Mouse (Mus musculus) intestine, postnatal 0 days (tissue): ENCODE data around the gene Isl2. TPM values are rescaled to one million over a fixed set of nuclear protein-coding genes. Genes with fewer than 3 reads are reported as not detected.

ENCODE experiments used
- ATAC-seq: fragments of 200-750 bp; cut with Nextera tagmentation; 2 replicates; pipeline ENCODE4 v1.8.0; 2017; ENCODE audit warnings: mild to moderate bottlenecking, moderate TSS enrichment, moderate library complexity
- H3K27ac ChIP-seq: fragments of 300-500 bp; sonication (generic); 2 replicates; pipeline ENCODE4 v1.5.1; 2014; ENCODE audit warnings: mild to moderate bottlenecking, low read depth, low read length, moderate library complexity
- H3K27me3 ChIP-seq: fragments of 300-500 bp; sonication (generic); replicated peaks from 2 replicates; pipeline ENCODE4 v1.6.1; 2014; ENCODE audit warnings: low read length, mixed read lengths; ENCODE audit not compliant: control insufficient read depth, insufficient read depth
- H3K36me3 ChIP-seq: fragments of 300-500 bp; sonication (generic); 2 replicates; pipeline ENCODE4 v1.6.1; 2014; ENCODE audit warnings: mild to moderate bottlenecking, moderate library complexity; ENCODE audit not compliant: control insufficient read depth, insufficient read depth
- H3K4me1 ChIP-seq: fragments of 300-500 bp; sonication (generic); replicated peaks from 2 replicates; pipeline ENCODE4 v1.6.1; 2014; ENCODE audit warnings: antibody characterized with exemption, low read length, mixed read lengths; ENCODE audit not compliant: control insufficient read depth, insufficient read depth
- H3K4me2 ChIP-seq: fragments of 300-500 bp; sonication (generic); replicated peaks from 2 replicates; pipeline ENCODE4 v1.6.1; 2014; ENCODE audit warnings: low read depth, mild to moderate bottlenecking, moderate library complexity
- H3K4me3 ChIP-seq: fragments of 300-500 bp; sonication (generic); 2 replicates; pipeline ENCODE4 v1.5.1; 2014; ENCODE audit warnings: low read depth, low read length
- H3K9ac ChIP-seq: fragments of 300-500 bp; sonication (generic); 2 replicates; pipeline ENCODE4 v1.6.1; 2014; ENCODE audit warnings: mild to moderate bottlenecking, low read depth, low read length
- H3K9me3 ChIP-seq: fragments of 300-500 bp; sonication (generic); 2 replicates; pipeline ENCODE4 v1.6.1; 2016; ENCODE audit warnings: mixed run types; ENCODE audit not compliant: control insufficient read depth
- CTCF ChIP-seq: sonication (generic); IDR thresholded peaks from 2 replicates; pipeline ENCODE4 v1.5.1; 2016; ENCODE audit warnings: low read depth, mild to moderate bottlenecking, control low read depth, antibody characterized with exemption, moderate library complexity
- WGBS: fragments of 180-500 bp; shearing (Covaris S2); extraction: QIAGEN DNeasy Blood & Tissue Kit; methylation state at CpG from one replicate; pipeline ENCODE4 v1.1.7; 2014; 5-methylcytosine and 5-hydroxymethylcytosine counted together
- polyA plus RNA-seq: library from polyadenylated mRNA; unstranded; fragments of >200 nt; fragmentation: Nextera tagmentation; extraction: Ambion mirVana; gene quantifications from 2 replicates; pipeline ENCODE4 v1.2.1, GENCODE M21; 2015

The Isl2 gene
- polyA plus RNA-seq, 1 experiment from 2014 or later: 1.4 TPM

DNA sequence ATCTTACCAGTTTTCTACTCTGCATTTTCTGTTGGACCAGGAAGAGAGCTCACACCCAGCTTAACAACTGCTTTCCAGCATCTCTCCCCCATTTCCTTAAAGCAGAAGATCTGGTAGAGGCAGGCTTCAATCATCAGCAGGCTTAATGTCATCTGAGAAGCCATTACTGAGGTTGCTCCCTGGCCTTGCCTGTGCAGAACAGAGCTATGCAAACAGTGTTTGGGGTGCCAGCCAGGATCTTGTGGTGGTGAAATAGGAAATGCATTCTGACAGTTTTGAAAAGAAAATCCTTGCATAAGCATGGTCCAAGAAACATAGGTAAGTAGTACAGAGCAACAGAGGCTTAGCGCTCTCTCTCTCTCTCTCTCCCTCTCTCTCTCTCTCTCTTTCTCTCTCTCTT, 22.5 kb downstream of the Isl2 start:
- Histone ChIP-seq H3K4me2 (no peak overlapping the region), H3K4me3 (no peak overlapping the region), H3K27me3 (no peaks in the 10 kb centered on the region), H3K36me3 (no peaks in the 10 kb centered on the region), H3K9me3 (no peaks in the 10 kb centered on the region), H3K27ac (no peak overlapping the region), H3K9ac (no peak overlapping the region), H3K4me1 (no peaks in the 10 kb centered on the region)
- ATAC-seq: no peak
- 100% methylated on average over 1 of the region's 1 CpGs for WGBS
- TF ChIP-seq CTCF: no peak

DNA sequence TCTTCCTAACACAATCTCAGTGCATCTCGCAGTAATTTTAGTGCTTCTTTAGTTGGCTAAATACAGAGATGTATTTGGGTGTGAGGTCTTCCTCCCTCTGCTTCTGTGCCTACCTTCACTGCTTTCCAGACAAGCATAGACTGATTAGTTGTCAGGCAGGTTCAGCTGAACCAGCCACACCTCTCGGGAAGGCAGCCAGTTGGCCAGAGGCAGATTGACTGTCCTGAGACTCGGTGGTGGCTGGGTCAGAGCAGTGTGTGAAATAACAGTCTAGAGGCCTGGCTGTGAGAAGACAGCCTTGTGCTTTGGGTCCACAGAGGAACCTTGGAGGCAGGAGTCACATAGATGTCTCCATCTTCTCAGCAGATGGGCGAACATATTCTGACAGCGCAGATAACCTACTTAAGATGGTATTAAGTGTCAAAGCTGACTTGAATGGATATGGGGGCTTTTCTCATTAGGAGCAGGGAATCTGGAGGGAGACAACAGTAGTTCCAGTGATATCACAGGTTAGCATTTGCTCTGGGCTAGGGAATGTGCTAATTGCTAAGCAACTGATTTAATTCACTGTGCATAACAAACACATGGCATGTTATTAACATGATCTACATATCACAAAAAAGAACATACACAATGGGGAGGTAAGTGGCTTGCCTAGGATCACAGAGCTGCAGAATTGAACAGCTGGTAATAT, 30.1 kb downstream of the Isl2 start:
- WGBS: 65% methylated on average over 5 of the region's 5 CpGs
- Histone ChIP-seq H3K9ac (no peak overlapping the region), H3K36me3 (no peaks in the 10 kb centered on the region)

DNA sequence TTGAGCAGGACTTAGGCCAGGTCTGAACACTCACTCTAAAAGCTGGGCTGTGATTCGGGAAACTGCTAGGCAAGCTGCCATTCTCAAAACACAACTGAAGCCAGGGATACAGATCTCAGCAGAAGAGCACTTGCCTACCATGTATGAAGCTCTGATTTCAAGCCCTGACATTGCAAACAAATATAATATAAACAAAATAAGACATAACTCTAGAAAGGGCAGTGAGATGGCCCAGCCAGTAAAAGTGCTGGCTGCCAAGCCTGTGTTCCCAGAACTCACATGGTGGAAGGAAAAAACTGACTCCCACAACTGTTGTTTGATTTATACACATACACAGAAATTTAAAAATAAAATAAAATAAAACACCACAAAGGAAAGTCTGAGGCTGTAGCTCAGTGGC, 32.6 kb downstream of the Isl2 start:
- Histone ChIP-seq H3K27me3 (no peaks in the 10 kb centered on the region), H3K4me1 (no peaks in the 10 kb centered on the region), H3K9ac (no peak overlapping the region), H3K4me2 (no peak overlapping the region), H3K9me3 (no peaks in the 10 kb centered on the region), H3K27ac (no peak overlapping the region), H3K4me3 (no peak overlapping the region), H3K36me3 (no peaks in the 10 kb centered on the region)
- ATAC-seq: no peak
- no peak for TF ChIP-seq CTCF
- WGBS: 68% methylated on average over 1 of the region's 1 CpGs

More for the DNA sequence above, 30.1 kb downstream of the Isl2 start:
- H3K9me3 ChIP-seq: no peaks in the 10 kb centered on the region
- TF ChIP-seq CTCF: no peak
- no peak overlapping the region for H3K4me2 ChIP-seq
- no peaks in the 10 kb centered on the region for H3K4me1 ChIP-seq
- no peak for ATAC-seq
- H3K4me3 ChIP-seq: no peak overlapping the region
- no peaks in the 10 kb centered on the region for H3K27me3 ChIP-seq
- H3K27ac ChIP-seq: no peak overlapping the region

DNA sequence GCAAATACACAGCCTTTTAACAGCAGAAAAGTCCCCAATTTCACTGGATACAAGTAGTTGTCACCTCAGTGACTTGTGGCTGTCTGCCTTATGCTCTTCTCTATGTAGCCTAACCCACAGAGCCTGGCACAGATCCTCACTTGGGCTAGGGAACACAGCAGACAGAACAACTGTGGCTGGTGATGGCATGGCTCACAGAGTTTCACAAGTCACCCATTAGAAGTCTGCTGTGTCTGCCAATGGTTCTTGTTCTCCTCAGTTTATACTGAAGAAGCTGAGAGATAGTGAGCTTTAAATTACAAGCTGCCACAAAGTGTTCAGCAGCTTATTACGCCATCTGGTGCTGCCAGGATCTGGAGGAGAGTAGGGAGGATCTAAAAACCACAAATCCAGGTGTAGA, 38.1 kb downstream of the Isl2 start:
- H3K27ac ChIP-seq: no peak overlapping the region
- H3K36me3 ChIP-seq: no peaks in the 10 kb centered on the region
- H3K9ac ChIP-seq: no peak overlapping the region
- no peaks in the 10 kb centered on the region for H3K9me3 ChIP-seq
- H3K4me3 ChIP-seq: no peak overlapping the region
- no peaks in the 10 kb centered on the region for H3K27me3 ChIP-seq
- no peaks in the 10 kb centered on the region for H3K4me1 ChIP-seq
- no peak overlapping the region for H3K4me2 ChIP-seq
- ATAC-seq: no peak
- no peak for TF ChIP-seq CTCF
- WGBS: 93% methylated on average over 1 of the region's 1 CpGs

DNA sequence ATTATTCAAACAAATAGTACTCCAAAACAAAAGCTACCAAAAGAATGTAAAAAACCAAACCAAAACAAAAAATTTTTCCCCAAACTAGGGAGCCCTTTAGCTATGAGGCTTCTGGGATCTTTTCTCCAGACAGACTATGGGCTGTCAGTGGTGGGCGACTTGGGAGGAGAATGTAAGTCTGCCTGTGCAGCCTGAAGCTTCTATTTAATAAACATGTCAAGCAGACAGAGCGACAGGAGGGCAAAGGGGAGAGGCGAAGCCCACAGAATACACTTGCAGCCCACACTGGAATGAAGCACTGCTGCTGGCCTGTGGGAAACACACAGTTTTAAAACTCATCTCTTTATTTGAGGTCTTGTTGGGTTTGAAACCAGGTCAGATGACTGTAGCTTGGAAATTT, 42.9 kb downstream of the Isl2 start:
- no peak overlapping the region for H3K9ac ChIP-seq

DNA sequence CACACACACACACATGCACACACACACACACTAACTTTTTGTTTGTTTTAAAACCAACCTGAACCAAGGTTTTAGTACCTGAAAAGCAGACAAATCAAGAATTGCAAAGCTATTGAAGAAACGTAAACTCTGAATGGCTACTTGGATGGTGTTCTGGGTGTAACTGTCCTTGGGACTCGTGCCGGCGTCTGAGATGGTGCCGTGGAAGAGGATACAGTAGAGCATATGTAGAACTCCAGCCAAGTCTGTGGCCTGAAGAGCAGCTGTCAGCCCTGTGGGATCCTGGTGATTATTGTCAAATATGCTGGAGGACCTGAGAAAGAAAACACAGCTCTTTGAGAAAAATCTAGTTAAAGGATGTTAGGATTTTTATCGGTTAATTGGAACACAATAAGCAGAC, 47.7 kb downstream of the Isl2 start:
- Histone ChIP-seq H3K9ac (no peak overlapping the region), H3K4me1 (no peaks in the 10 kb centered on the region), H3K27ac (no peak overlapping the region), H3K4me2 (no peak overlapping the region), H3K27me3 (no peaks in the 10 kb centered on the region), H3K4me3 (no peak overlapping the region), H3K36me3 (no peaks in the 10 kb centered on the region), H3K9me3 (no peaks in the 10 kb centered on the region)
- no peak for ATAC-seq
- no peak for TF ChIP-seq CTCF
- WGBS: 92% methylated on average over 6 of the region's 6 CpGs

More for the DNA sequence above, 42.9 kb downstream of the Isl2 start:
- H3K4me2 ChIP-seq: no peak overlapping the region
- H3K9me3 ChIP-seq: no peaks in the 10 kb centered on the region
- H3K27ac ChIP-seq: no peak overlapping the region
- H3K4me1 ChIP-seq: no peaks in the 10 kb centered on the region
- WGBS: 53% methylated on average over 3 of the region's 3 CpGs
- no peaks in the 10 kb centered on the region for H3K27me3 ChIP-seq
- no peak overlapping the region for H3K4me3 ChIP-seq
- TF ChIP-seq CTCF: no peak
- no peak for ATAC-seq
- H3K36me3 ChIP-seq: no peaks in the 10 kb centered on the region

Other genes with a start within 250 kb of the Isl2 start
- gene Nrg4, start 211.8 kb upstream of the Isl2 start, polyA plus RNA-seq: 4.5 and 4.9 TPM in 2 replicates
- gene Tmem266, start 211.8 kb upstream of the Isl2 start, polyA plus RNA-seq: 0.16 and 0.21 TPM in 2 replicates
- 331 and 336 TPM in 2 replicates for gene Etfa, start 26.4 kb upstream of the Isl2 start, polyA plus RNA-seq